Mouse (Mus musculus): Measurements from ENCODE around the gene Fam169a.

DNA sequence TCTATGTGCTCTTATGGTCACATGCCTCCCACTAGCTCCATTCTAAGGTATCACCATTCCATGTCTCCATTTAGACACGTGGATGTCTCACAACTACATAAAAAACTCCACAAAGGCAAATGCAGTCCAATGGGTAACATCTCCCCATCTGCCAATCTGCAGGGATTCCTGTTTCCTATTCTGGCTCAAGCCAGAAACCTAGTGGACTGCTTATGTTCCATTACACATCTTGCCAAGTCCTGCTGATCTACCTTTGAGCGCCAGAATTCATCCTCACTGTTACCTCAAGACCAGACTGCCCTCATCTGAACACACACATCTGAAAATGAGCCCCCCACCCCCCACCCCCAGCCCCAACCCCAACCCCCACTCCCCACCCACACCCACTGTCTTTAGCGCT lies 4.9 kb upstream of the Fam169a start:
- TF ChIP-seq EP300 (optimal IDR thresholded peaks at IDR 0.05) (no peak), CTCF (IDR thresholded peaks at IDR 0.05; ENCODE audit: low read depth) (no peak)
